ENCODE assay signal across 12 mouse cellular contexts in genomic region chr11:63968388-63969035, GRCm38 (mm10). TPM values are rescaled to one million over a fixed set of nuclear protein-coding genes. Genes with fewer than 3 reads are reported as not detected.
DNase-seq lines count a peak whose midpoint lies in the region; ATAC-seq and TF ChIP-seq lines count a peak whose summit lies in the region.
"Had no signal": no experiment of that assay in that cellular context is flagged by ENCODE, and none has a peak within 500 bp of the region (broad histone marks: within the 10 kb centered on the region; RNA-seq: fewer than 3 reads in every experiment).

No protein-coding gene starts in this region.

- 0 out of 2 replicates have a peak overlapping the region, but pooled peaks have one; percentile 6 for H3K4me2 ChIP-seq in neural tube, embryonic 12.5 days (replicated peaks)
- H3K4me2 ChIP-seq in forebrain, postnatal 0 days (ENCODE audit: low read depth), result no peak overlapping the region
- no peak overlapping the region for H3K4me2 ChIP-seq in midbrain, embryonic 11.5 days
- H3K4me2 ChIP-seq: lung, embryonic 15.5 days had no signal

- peaks cover 17% of the 10 kb centered on the region for H3K4me1 ChIP-seq in neural tube, embryonic 12.5 days
- peaks cover 7% of the 10 kb centered on the region; the same call in 1 of the 2 replicates for H3K4me1 ChIP-seq in forebrain, postnatal 0 days (ENCODE audit: insufficient read depth)
- peaks cover 16% of the 10 kb centered on the region for H3K4me1 ChIP-seq in midbrain, embryonic 11.5 days (ENCODE audit: control insufficient read depth, insufficient read depth, low read length)

- H3K9me3 ChIP-seq in neural tube, embryonic 12.5 days, result no peaks in the 10 kb centered on the region
- H3K9me3 ChIP-seq in forebrain, postnatal 0 days (ENCODE audit: low read length), result no peaks in the 10 kb centered on the region
- no peaks in the 10 kb centered on the region for H3K9me3 ChIP-seq in midbrain, embryonic 11.5 days (ENCODE audit: control insufficient read depth, low read length)
- H3K9me3 ChIP-seq: lung, embryonic 15.5 days had no signal

- no peak overlapping the region for H3K9ac ChIP-seq in neural tube, embryonic 12.5 days
- no peak overlapping the region for H3K9ac ChIP-seq in forebrain, postnatal 0 days
- peak overlapping the region; percentile 40 for H3K9ac ChIP-seq in midbrain, embryonic 11.5 days (ENCODE audit: low read length)
- H3K9ac ChIP-seq: lung, embryonic 15.5 days had no signal

- no peak for TF ChIP-seq CTCF in forebrain, postnatal 0 days (IDR thresholded peaks at IDR 0.05; ENCODE audit: low read depth)

- no peak overlapping the region for H3K27ac ChIP-seq in neural tube, embryonic 12.5 days
- 0 out of 2 replicates have a peak overlapping the region, but pooled peaks have one; percentile 1 for H3K27ac ChIP-seq in forebrain, postnatal 0 days (ENCODE audit: low read depth, low read length)
- H3K27ac ChIP-seq in midbrain, embryonic 11.5 days (ENCODE audit: low read depth, low read length), result peak overlapping the region; percentile 37
- H3K27ac ChIP-seq: lung, embryonic 15.5 days had no signal

- no peak overlapping the region for H3K4me3 ChIP-seq in neural tube, embryonic 12.5 days
- H3K4me3 ChIP-seq in forebrain, postnatal 0 days (ENCODE audit: low read depth, low read length), result no peak overlapping the region
- H3K4me3 ChIP-seq in midbrain, embryonic 11.5 days (ENCODE audit: low read depth, low read length), result no peak overlapping the region
- H3K4me3 ChIP-seq: lung, embryonic 15.5 days had no signal

- WGBS in neural tube, embryonic 12.5 days, result 34% methylated on average over 3 of the region's 3 CpGs
- 38% methylated on average over 3 of the region's 3 CpGs for WGBS in forebrain, postnatal 0 days
- WGBS in midbrain, embryonic 11.5 days, result 53% methylated on average over 3 of the region's 3 CpGs

- peak; percentile 44; the same call in 1 of the 2 replicates for ATAC-seq in neural tube, embryonic 12.5 days (ENCODE audit: low FRiP score, low read depth)
- ATAC-seq in forebrain, postnatal 0 days, result no peak
- no peak for ATAC-seq in midbrain, embryonic 11.5 days (ENCODE audit: low FRiP score)
- ATAC-seq in megakaryocyte, adult 5-6 weeks (ENCODE audit: poor library complexity, severe bottlenecking), result no peak

- peaks cover 3% of the 10 kb centered on the region; the same call in 1 of the 2 replicates for H3K36me3 ChIP-seq in neural tube, embryonic 12.5 days
- 0 out of 2 replicates have a peak, but pooled peaks cover under 1% of the 10 kb centered on the region for H3K36me3 ChIP-seq in forebrain, postnatal 0 days (ENCODE audit: insufficient read depth)
- H3K36me3 ChIP-seq in midbrain, embryonic 11.5 days (ENCODE audit: control insufficient read depth, insufficient read depth, low read length), result no peaks in the 10 kb centered on the region
- H3K36me3 ChIP-seq: lung, embryonic 15.5 days had no signal

- no peaks in the 10 kb centered on the region for H3K27me3 ChIP-seq in neural tube, embryonic 12.5 days (replicated peaks)
- H3K27me3 ChIP-seq in forebrain, postnatal 0 days (ENCODE audit: insufficient read depth, low read length), result no peaks in the 10 kb centered on the region
- H3K27me3 ChIP-seq in midbrain, embryonic 11.5 days (ENCODE audit: control insufficient read depth, insufficient read depth, low read length), result no peaks in the 10 kb centered on the region
- H3K27me3 ChIP-seq: CH12.LX; lung, embryonic 15.5 days had no signal

- intact Hi-C loops in heart, postnatal 36 days (cut with DNase I), result no loop called here

- no peak for DNase-seq in neural tube, embryonic 10.5 days (ENCODE audit: extremely low spot score, low spot score)
- no peak for DNase-seq in forebrain, postnatal 0 days
- DNase-seq in midbrain, embryonic 11.5 days (ENCODE audit: low spot score, missing footprints), result peak; percentile 88
- no peak for DNase-seq in cerebellum, adult 11-12 months
- no peak for DNase-seq in adrenal gland, adult 18-20 months (ENCODE audit: low spot score in 2 of 2)
- no peak for DNase-seq in heart, postnatal 36 days
- DNase-seq: gastrocnemius, postnatal 25 days; thymus, adult 18-20 months had no signal

RNA-seq across cellular contexts. Expression of gene Hs3st3b1, which starts 46.4 kb away (rescaled TPM):
- polyA plus RNA-seq in neural tube, embryonic 12.5 days (2016; fragmentation: Nextera tagmentation; extraction: Ambion mirVana), result 10.2 and 11.9 TPM in 2 replicates
- 3.5 and 4.3 TPM in 2 replicates for total RNA-seq in forebrain, postnatal 0 days (2014; rRNA removed)
- 1.1 and 1.2 TPM in 2 replicates for polyA plus RNA-seq in forebrain, postnatal 0 days (2015; fragmentation: Nextera tagmentation; extraction: Ambion mirVana)
- 17.5 and 18.1 TPM in 2 replicates for polyA plus RNA-seq in midbrain, embryonic 11.5 days (2014; fragmentation: Nextera tagmentation; extraction: Ambion mirVana)
- 1 to 10 TPM; 1.8 to 2.7 TPM for total RNA-seq in adrenal gland, adult 18-20 months (2021)
- total RNA-seq in heart, postnatal 36 days (2021), result 1 to 10 TPM in 1 of 2 experiments, under 1 TPM in 1; 0.89 to 1.1 TPM
- 0.38 and 0.55 TPM in 2 replicates for total RNA-seq in megakaryocyte, adult 5-6 weeks (2015)
- total RNA-seq in megakaryocyte, adult 5-6 weeks (2017), result 0.59 and 0.77 TPM in 2 replicates
